Mouse (Mus musculus): ENCODE data around the gene Itgb2.

GRCm38 (mm10) chr10:77492885-77493284, 37.2 kb upstream of the Itgb2 start:
- TF ChIP-seq CTCF (IDR thresholded peaks at IDR 0.05; ENCODE audit: low read depth) (peak; percentile 37; the same call in 1 of the 2 replicates), EP300 (optimal IDR thresholded peaks at IDR 0.05) (no peak)
